Mouse (Mus musculus): ENCODE data around the gene Acot1.
A peak's percentile ranks its signal among the peaks of the same experiment; 100 is the strongest.
"Not testable (repeated sequence)": the region's sequence is repeated elsewhere in the genome, so short reads cannot be mapped to it uniquely, and the experiment has no call there.

Acot1 gene

GRCm38 (mm10) chr12:84009171-84009965 is at the start of gene Acot1:
Acot1 (plus strand) TSS chr12:84009490.
- DNase-seq, result peak; percentile 64

- DNase-seq, result no peak
Observed at GRCm38 (mm10) chr12:83965235-83965634, 44.1 kb upstream of the Acot1 start.

- DNase-seq, result peak; percentile 46
Observed at GRCm38 (mm10) chr12:83972117-83972516, 37.2 kb upstream of the Acot1 start.

- DNase-seq, result no peak
Observed at GRCm38 (mm10) chr12:83978862-83979261, 30.4 kb upstream of the Acot1 start.

GRCm38 (mm10) chr12:83981615-83982014 is 27.7 kb upstream of the Acot1 start:
- DNase-seq, result no peak

GRCm38 (mm10) chr12:83984752-83985151 is 24.5 kb upstream of the Acot1 start, which contains the start of gene Heatr4:
Heatr4 (minus strand) TSS chr12:83984852.
- no peak for DNase-seq

- no peak for DNase-seq
Observed at GRCm38 (mm10) chr12:83987242-83987582, 22.1 kb upstream of the Acot1 start.

GRCm38 (mm10) chr12:83987583-83988441 is 21.5 kb upstream of the Acot1 start, which contains the start of gene Acot2:
Acot2 (plus strand) TSS chr12:83987861.
- peak; percentile 80 for DNase-seq

GRCm38 (mm10) chr12:83988483-83988882 is 20.8 kb upstream of the Acot1 start:
- no peak for DNase-seq

GRCm38 (mm10) chr12:83989378-83989777 is 19.9 kb upstream of the Acot1 start:
- DNase-seq, result no peak

- DNase-seq, result no peak
Observed at GRCm38 (mm10) chr12:83997221-83997620, 12.1 kb upstream of the Acot1 start.

GRCm38 (mm10) chr12:83998341-83999107 is 10.8 kb upstream of the Acot1 start:
- no peak for DNase-seq

- not testable (repeated sequence) for DNase-seq
Observed at GRCm38 (mm10) chr12:83999237-83999636, 10.1 kb upstream of the Acot1 start.

GRCm38 (mm10) chr12:84000418-84000817 is 8.9 kb upstream of the Acot1 start:
- no peak for DNase-seq

GRCm38 (mm10) chr12:84003866-84004265 is 5.4 kb upstream of the Acot1 start:
- no peak for DNase-seq

- DNase-seq, result no peak
Observed at GRCm38 (mm10) chr12:84008251-84008650, 1.0 kb upstream of the Acot1 start.

- no peak for DNase-seq
Observed at GRCm38 (mm10) chr12:84008729-84009128, 561 bp upstream of the Acot1 start.

- DNase-seq, result no peak
Observed at GRCm38 (mm10) chr12:84010201-84010600, 911 bp downstream of the Acot1 start.

GRCm38 (mm10) chr12:84011251-84012040 is 2.2 kb downstream of the Acot1 start:
- no peak for DNase-seq

- no peak for DNase-seq
Observed at GRCm38 (mm10) chr12:84013130-84013529, 3.8 kb downstream of the Acot1 start.

- DNase-seq, result no peak
Observed at GRCm38 (mm10) chr12:84013701-84014100, 4.4 kb downstream of the Acot1 start.

- DNase-seq, result not testable (repeated sequence)
Observed at GRCm38 (mm10) chr12:84020528-84020927, 11.2 kb downstream of the Acot1 start.

Data from thymus, postnatal 14 days (tissue).